Mouse (Mus musculus) retina, postnatal 7 days (tissue): ENCODE measurements at regions not wholly inside any gene's neighbourhood (a gene's known extent, or its start where the extent isn't known, plus 50 kb on each side); places are given as distances from the start of the nearest gene placed in this dataset.
A peak's percentile ranks its signal among the peaks of the same experiment; 100 is the strongest.

Experiments
- DNase-seq: peaks from one replicate; pipeline ENCODE4 v3.0.0-alpha.2; 2012; ENCODE audit warnings: low read depth, low spot score

DNA sequence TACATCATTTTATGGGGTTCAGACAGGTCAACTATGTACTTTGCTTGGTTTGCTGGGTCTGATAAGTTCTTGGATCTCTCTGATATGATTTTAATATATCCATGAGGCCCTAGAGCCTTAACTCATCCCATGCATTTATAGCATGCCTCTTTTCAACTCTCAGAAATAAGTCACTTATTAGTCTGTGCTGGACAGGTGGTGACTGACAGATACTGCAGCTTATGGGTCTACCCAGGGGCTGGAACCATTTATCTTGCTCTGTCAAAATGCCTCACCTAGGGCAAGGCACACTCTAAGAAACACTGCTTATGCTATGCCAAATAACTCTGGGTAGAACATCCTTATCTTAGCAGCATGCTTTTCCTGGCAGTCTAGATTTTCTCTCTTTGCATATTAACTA, 225.6 kb downstream of the Mbnl1 start:
- no peak for DNase-seq

DNA sequence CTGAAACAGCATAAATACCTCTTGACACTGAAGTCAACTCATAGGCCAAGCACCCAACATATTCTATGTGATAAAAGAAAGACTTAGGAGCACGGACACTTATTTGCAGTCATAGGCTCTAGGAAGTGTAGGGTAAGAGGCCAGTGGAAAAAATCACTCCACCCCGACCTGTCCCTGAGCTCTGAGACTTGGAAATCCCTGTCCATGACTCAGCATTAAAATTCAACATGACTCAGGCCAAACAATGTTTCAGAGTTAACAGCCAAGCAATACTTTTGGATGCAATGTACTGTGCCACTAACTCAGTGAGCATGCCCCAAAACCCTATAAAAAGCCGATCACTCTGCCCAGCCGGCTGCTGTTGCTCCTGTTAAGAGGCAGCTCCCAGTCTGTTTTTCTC, 234.5 kb downstream of the Mbnl1 start:
- no peak for DNase-seq

GRCm38 (mm10) chr3:60712896-60713295, 240.3 kb downstream of the Mbnl1 start:
- DNase-seq = no peak

GRCm38 (mm10) chr3:60720322-60720721, 247.7 kb downstream of the Mbnl1 start:
- peak; percentile 0 for DNase-seq

- DNase-seq = no peak
Measured at GRCm38 (mm10) chr3:60731331-60731730, 258.7 kb downstream of the Mbnl1 start.

DNA sequence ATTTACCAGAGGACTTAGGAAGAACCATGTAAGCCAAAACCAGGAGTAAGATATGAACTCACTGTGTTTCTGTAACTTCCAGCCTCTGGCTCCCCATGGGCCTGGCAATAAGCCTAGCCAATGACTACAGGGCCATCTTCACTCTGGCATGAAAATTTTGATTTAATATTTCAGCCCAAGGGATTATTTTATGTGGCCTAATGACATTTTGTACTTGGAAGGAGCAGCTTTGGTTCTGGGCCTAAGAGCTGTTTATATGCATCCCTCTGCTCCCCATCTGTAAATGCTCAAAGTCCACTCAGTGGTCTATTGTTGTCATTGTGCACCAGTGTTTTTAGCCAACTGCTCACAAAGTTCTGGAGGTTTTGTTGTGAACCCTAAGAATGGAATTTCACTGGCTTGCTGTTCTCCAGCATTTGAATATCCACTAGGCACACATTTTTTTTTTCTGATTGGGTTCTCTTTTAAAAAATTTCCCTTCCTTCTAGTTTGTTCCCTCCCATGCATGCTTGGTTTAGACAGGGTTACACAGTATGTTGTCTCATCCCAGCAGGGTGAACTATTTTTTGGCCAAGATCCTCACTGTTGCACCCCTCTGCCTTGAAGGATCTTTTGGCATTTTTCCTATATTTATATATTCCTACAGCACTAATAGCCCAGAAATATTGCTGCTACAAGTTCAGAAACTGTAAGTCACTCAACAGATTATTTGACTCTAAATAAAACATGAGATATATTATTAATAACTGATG, 261.9 kb upstream of the P2ry1 start:
- no peak for DNase-seq

DNA sequence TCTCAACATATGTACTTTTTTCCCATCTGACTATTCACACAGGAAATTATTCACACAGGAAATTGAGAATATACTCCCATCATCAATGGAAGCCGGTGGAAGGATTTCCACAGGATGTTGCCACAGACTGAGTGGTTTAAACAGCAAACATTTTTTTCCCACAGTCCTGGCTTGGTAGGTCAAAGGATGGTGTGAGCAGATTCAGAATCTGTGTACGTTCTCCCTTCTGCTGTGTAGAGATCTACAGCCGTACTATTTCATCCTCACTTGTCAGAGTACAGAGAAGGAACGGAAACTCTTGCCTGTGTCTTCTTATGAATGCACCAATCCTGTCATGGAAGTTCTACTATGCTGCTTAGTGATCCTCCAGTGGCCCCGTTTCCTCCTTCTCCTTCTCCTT, 261.2 kb upstream of the P2ry1 start:
- DNase-seq = no peak

- DNase-seq = no peak
Measured at GRCm38 (mm10) chr3:60742232-60742631, 260.4 kb upstream of the P2ry1 start.

- DNase-seq = no peak
Measured at GRCm38 (mm10) chr3:60745075-60745474, 257.5 kb upstream of the P2ry1 start.

- no peak for DNase-seq
Measured at GRCm38 (mm10) chr3:60758568-60758967, 244.0 kb upstream of the P2ry1 start.

DNA sequence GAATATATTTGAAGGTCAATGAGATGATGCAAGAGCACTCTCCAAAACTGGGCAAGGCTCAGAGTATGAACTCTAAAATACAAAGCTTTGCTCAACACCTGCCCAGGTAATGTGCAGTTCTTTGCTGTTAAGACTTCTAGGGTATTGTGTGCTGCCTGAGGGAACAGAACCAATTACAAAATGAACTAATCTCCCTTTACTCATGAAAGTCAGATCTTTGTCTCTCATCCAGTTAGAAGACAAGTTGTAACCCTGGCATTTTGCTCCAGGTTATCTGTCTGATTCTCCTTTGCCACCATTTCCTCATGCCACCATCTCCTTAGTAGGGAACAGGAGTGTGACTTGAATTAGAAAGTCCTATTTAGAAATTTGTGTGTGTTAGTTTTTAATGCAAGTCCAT, 243.5 kb upstream of the P2ry1 start:
- no peak for DNase-seq

DNA sequence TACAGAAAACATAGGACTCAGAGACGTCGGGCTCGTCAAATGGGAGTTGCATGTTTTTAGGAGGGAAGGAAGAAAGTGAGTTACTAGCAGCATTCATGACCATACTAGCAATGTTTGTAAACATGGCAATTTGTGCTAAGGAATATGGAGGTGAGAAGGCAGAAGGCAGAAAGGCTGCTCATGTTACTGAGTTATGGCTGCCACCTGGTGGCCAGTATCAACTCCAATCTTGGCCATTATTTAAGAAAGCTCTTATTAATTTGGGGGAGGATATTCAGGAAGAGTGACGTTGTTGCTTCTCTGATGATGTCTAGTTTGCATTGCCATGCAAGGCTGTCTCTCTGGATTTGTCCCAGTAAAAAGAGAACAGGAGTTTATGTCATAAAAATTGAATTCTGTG, 239.7 kb upstream of the P2ry1 start:
- DNase-seq = peak; percentile 16

GRCm38 (mm10) chr3:60765079-60765478, 237.5 kb upstream of the P2ry1 start:
- DNase-seq = no peak

GRCm38 (mm10) chr3:60768996-60769395, 233.6 kb upstream of the P2ry1 start:
- DNase-seq = no peak

DNA sequence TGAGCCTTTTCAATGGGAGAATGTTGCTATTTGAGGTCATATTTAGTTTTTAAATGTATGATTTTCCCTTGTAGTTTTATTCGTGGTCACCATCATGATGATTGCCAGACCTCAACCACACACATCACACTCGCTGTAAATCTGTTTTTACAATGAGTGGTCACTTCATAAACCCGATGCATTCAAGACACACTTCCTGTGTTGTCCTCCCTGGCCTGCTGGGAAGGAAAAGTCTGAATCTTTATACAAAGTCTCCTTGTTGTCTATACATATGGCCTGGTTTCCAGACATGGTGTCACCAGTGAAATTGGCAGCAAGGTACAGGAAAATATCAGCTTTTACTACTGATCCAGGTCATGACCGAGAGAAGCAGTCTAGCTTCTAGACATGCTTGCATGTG, 230.7 kb upstream of the P2ry1 start:
- DNase-seq = no peak

DNA sequence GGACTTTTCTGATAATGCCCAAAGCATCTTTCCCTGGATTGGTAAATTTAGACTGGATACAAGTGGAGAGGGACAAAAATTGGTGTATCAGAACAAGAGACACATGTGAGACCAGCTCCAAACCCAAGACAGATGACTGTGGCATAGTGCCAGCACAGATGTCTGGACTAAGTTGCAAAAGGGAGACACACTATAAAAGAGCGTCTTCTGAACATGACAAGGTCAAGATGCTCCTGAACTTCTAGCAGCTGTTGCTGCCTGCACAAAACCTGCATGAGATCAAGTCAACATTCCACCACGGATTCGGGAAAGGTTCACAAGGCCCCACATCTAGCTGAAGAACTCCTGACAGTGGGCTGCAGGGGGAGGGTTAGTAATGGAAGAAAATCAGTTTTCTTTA, 229.2 kb upstream of the P2ry1 start:
- DNase-seq = no peak

GRCm38 (mm10) chr3:60785137-60785875, 217.3 kb upstream of the P2ry1 start:
- no peak for DNase-seq

DNA sequence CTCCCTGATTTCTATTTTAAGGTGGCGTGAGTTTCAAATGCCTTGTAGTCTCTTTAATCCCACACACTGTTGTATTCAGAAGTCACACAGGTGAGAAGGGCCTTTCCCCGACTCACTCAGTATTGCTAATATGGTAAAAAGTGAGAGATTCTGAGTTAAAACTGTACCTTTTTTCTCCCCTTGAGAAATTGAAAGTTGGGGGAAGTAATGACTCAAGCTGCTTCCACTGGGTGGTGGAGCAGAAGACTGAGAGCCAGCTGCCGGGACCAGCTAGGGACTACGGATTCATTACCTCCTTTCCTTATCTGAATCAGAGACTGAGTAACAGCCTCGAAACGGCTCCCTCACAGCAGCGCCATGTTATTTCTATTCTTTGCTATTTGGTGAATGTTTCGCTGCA, 214.6 kb upstream of the P2ry1 start:
- DNase-seq = no peak

DNA sequence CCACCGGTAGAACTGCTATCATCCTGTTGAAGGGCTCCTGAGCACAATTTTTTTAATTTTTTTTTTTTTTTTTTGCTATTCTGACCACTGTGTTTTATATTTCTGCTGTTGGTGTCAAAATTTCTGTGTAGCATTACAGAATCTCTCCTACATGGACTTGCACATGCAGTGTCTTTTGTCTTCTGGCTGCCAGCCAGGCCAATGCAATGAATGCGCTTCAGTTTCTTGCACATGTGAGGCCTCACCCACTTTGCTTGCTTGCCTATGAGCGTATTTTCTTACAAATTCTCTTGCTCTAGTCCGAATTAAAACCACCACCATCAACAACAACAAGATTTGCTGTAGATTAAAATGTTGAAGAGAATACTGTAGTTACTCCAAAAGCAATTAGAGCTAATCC, 213.2 kb upstream of the P2ry1 start:
- DNase-seq = no peak

- no peak for DNase-seq
Measured at GRCm38 (mm10) chr3:60792166-60792565, 210.4 kb upstream of the P2ry1 start.

DNA sequence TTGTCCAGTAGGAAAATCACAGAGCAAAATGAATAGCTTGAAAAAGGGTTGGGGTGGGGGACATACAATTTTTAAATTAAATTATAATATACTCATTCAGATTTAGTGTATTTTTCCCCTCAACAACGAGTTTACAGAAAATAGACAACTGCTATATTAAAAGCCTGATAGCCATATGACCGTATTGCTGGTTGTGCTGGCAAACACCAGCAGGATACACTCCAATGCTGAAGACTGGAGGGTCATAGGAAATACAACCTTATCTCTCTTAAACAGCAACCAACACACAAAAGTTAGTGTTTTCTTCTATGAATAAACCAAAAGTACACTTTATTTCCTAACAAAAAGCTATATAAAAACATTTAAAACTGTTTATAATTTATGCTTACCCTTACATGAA, 206.4 kb upstream of the P2ry1 start:
- no peak for DNase-seq

DNA sequence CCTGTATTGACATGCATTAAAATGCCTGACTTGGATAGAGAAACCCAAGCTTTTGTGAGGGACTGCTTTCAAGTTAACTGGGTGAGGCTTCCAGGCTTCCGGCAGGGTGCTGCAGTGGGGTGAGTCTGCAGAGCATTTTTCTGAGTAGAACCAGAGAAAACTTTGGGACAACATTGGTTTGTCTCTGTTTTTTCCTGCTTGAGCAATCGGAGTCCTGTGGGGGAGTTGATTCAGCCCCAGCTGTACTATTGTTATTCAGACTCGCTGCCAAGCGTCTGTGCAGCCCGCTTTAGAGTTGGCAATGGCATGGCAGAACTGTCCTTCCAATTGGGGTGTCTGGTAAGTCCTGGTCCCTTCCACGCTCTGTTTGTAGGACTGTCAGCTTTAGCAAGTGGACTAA, 204.8 kb upstream of the P2ry1 start:
- DNase-seq = no peak

GRCm38 (mm10) chr3:60798461-60798860, 204.1 kb upstream of the P2ry1 start:
- DNase-seq = no peak
